Mouse (Mus musculus) lung, postnatal 14 days (tissue): ENCODE results near the gene Rpusd2.
A peak's percentile ranks its signal among the peaks of the same experiment; 100 is the strongest.
"Not testable (repeated sequence)": the region's sequence is repeated elsewhere in the genome, so short reads cannot be mapped to it uniquely, and the experiment has no call there.

Source experiments
- DNase-seq: peaks from one replicate; pipeline ENCODE4 v3.0.0; 2021

Rpusd2 gene

GRCm38 (mm10) chr2:119034656-119035396 is at the start of gene Rpusd2:
Gene Rpusd2, plus strand, starts transcription at chr2:119034790.
- peak; percentile 93 for DNase-seq

GRCm38 (mm10) chr2:118995490-118995889 is 39.1 kb upstream of the Rpusd2 start:
- no peak for DNase-seq

GRCm38 (mm10) chr2:118995919-118996797 is 38.4 kb upstream of the Rpusd2 start:
- DNase-seq = no peak

- no peak for DNase-seq
Measured at GRCm38 (mm10) chr2:118996798-118997105, 37.8 kb upstream of the Rpusd2 start.

- DNase-seq = no peak
Measured at GRCm38 (mm10) chr2:118998115-118998866, 36.3 kb upstream of the Rpusd2 start.

- DNase-seq = no peak
Measured at GRCm38 (mm10) chr2:118999025-118999639, 35.5 kb upstream of the Rpusd2 start.

- no peak for DNase-seq
Measured at GRCm38 (mm10) chr2:119006886-119007285, 27.7 kb upstream of the Rpusd2 start.

- DNase-seq = no peak
Measured at GRCm38 (mm10) chr2:119009376-119009775, 25.2 kb upstream of the Rpusd2 start.

- no peak for DNase-seq
Measured at GRCm38 (mm10) chr2:119014989-119015388, 19.6 kb upstream of the Rpusd2 start.

- no peak for DNase-seq
Measured at GRCm38 (mm10) chr2:119015604-119016180, 18.9 kb upstream of the Rpusd2 start.

GRCm38 (mm10) chr2:119016312-119016711 is 18.3 kb upstream of the Rpusd2 start:
- DNase-seq = not testable (repeated sequence)

GRCm38 (mm10) chr2:119017647-119018046 is 16.9 kb upstream of the Rpusd2 start:
- DNase-seq = no peak

- no peak for DNase-seq
Measured at GRCm38 (mm10) chr2:119018391-119019122, 16.0 kb upstream of the Rpusd2 start.

- no peak for DNase-seq
Measured at GRCm38 (mm10) chr2:119019131-119019530, 15.5 kb upstream of the Rpusd2 start.

GRCm38 (mm10) chr2:119019538-119019937 is 15.1 kb upstream of the Rpusd2 start:
- DNase-seq = no peak

GRCm38 (mm10) chr2:119023154-119023660 is 11.4 kb upstream of the Rpusd2 start:
- no peak for DNase-seq

- no peak for DNase-seq
Measured at GRCm38 (mm10) chr2:119024536-119025238, 9.9 kb upstream of the Rpusd2 start.

- no peak for DNase-seq
Measured at GRCm38 (mm10) chr2:119025239-119025616, 9.4 kb upstream of the Rpusd2 start.

- DNase-seq = no peak
Measured at GRCm38 (mm10) chr2:119026951-119027350, 7.6 kb upstream of the Rpusd2 start.

- DNase-seq = peak; percentile 96
Measured at GRCm38 (mm10) chr2:119028941-119029551, 5.5 kb upstream of the Rpusd2 start, which contains the start of gene Ccdc32. Gene Ccdc32, minus strand, starts transcription at chr2:119029393.
